Mouse (Mus musculus) c-Kit-negative CD71-positive TER-119-positive erythroid progenitor cells, embryonic 14.5 days (primary cell): ENCODE data around the gene Irs1.

Source experiments
- DNase-seq: peaks from one replicate; pipeline ENCODE4 v3.0.0-alpha.2; 2013; ENCODE audit warnings: low read depth, low spot score

Irs1 gene

GRCm38 (mm10) chr1:82291151-82291797, at the start of gene Irs1:
TSS of gene Irs1 (minus strand) at chr1:82291416.
- no peak for DNase-seq

DNA sequence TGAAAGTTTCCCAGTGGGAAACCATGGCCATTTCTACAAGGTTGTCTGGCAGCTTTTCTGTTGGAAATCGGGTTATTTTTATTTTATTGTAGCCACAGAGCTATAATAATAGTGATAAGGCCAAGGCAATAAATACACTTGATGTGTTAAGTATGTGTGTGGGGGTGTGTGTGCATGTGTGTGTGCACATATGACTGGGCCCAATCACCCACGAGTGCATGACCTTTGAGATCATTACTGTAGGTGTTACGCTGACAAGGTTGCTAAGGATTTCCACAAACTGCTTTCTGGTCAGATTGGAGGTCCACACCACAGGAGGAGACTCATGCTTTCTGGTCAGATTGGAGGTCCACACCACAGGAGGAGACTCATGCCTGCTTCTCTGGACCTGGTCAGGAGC, 43.3 kb upstream of the Irs1 start:
- DNase-seq = no peak

GRCm38 (mm10) chr1:82329954-82330247, 38.7 kb upstream of the Irs1 start:
- no peak for DNase-seq

- DNase-seq = no peak
Observed at GRCm38 (mm10) chr1:82329237-82329953, 38.2 kb upstream of the Irs1 start.

GRCm38 (mm10) chr1:82328033-82328775, 37.0 kb upstream of the Irs1 start:
- DNase-seq = no peak

GRCm38 (mm10) chr1:82326120-82326519, 34.9 kb upstream of the Irs1 start:
- DNase-seq = no peak

DNA sequence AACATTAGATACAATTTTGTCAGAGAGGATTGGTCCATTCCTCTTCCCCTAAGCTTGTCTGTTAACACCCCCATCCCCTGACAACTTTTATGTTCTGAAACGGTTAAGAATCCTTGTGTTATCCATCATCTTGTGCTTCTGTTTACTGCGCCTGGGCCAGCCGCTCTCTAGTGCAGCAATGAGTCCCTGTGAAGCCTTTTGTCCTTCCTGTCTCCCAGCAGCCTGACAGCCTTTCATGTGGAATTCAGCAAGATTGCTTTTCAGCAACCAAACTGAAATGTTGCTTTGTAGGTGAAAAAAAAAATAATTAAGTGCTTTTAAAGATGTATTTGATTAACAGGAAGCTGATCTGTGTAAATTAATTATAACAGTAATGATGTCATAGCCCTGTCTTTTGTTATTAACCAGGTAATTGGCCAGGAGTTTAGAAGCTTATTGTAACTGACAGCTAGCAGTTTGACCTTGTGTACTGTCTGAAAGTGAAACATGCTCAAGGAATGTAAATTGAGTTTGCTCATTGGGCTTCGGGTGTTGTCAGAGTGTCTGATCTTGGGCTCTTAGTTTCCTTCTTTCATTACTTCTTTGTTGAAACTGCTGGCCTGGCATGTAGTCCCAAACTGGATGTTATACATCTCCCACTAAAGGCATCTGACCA, 33.0 kb upstream of the Irs1 start:
- no peak for DNase-seq

GRCm38 (mm10) chr1:82321441-82321840, 30.2 kb upstream of the Irs1 start:
- DNase-seq = no peak

DNA sequence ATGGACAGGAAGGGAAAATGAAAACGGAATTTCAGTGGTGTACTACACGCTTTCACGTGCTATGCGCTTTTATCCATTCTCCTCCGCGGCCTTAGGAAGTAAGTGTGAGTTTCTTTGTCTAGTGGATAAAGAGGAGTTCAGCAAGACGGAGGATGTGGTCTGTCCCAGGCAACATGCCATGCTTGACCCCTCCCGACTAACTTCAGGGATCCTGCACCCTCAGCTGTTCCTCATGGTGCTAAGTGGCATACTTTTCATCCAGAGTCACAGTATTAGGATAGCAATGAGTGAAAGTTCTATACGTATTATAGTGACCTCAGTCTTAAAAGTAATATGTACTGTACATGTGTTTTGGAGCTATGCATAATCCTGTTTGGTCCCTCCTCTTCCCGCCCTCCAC, 29.6 kb upstream of the Irs1 start:
- no peak for DNase-seq

DNA sequence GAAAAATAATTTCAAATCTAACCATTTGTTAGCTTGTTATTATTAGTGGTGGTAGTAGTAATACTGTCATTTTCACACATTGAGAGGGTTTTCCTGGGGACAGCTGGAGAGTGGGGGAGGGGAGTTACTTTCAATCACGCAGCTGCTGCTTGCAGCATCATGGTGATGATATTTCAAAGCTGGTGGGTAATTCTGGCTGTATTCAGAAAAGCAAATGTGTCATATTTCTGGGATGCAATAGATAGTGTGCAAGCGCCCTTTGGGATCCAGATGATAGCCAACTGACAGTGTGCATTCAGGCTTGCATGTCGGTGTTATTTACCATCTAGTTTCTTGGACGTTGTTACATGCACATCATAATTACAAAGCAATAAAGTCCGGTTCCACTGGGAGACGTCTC, 29.2 kb upstream of the Irs1 start:
- DNase-seq = no peak

GRCm38 (mm10) chr1:82316746-82317126, 25.5 kb upstream of the Irs1 start:
- DNase-seq = no peak

- peak; percentile 95 for DNase-seq
Observed at GRCm38 (mm10) chr1:82316111-82316745, 25.0 kb upstream of the Irs1 start, which contains the start of gene Rhbdd1. TSS of gene Rhbdd1 (plus strand) at chr1:82316452.

DNA sequence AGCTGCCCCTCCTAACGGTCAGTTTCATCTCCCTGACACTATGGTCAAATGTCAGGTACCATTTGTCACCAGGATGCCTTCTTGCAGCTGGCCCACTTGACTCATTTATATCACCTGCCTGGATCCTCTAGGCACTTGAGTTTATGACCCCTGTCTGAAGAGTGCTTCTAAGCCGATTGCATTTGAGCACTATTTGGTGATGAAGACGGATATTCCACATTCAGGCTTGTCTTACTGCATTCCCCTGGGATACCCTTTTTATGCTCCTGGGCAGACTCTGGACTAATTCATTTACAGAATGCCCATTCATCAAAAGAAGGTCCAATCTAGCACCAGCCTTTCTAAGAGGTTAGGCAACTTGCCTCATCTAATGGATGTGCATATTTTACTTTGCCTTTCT, 13.3 kb upstream of the Irs1 start:
- DNase-seq = no peak

DNA sequence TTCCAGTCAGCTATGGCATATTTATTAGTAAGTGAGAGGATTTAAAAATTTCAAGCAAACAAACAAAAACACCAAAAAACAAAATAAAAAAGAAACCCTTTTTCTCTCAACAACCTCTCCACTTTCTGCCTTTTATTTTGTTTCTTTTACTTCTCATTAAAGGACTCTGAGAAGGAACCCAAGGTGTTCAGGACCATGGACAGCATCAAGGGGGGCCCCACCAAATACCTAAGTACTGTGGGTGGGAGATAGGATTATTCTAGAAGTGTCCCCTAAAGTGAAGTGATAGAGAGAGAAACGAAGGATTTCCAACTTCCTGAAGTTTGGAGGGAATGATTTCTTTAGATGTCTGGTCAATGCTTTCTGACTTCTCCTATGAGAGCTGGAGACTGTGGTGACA, 7.4 kb upstream of the Irs1 start:
- no peak for DNase-seq

GRCm38 (mm10) chr1:82294102-82294501, 2.9 kb upstream of the Irs1 start:
- no peak for DNase-seq

- no peak for DNase-seq
Observed at GRCm38 (mm10) chr1:82292771-82293170, 1.6 kb upstream of the Irs1 start.

- no peak for DNase-seq
Observed at GRCm38 (mm10) chr1:82291930-82292712, 905 bp upstream of the Irs1 start.

DNA sequence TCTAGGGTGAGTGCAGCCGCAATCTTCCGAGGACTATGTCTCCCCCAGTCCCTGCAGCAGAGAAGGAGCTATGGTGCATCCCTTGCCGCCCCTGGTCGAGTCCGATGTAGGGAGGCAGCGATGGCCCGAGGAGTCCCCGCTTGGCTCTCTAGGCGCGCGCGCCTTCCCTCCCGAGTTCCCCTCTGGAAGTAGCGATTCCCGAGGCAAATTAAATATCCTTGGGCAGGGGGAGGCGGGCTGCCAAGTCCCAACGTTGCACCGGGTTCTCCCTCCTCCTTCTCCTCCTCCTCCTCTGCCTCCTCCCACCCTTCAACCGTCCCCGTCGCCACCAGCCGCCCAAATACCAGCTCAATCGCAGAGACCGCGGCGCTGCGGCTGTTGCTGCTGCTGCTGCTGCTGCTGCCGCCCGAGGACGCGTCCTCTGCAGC, 479 bp downstream of the Irs1 start:
- DNase-seq = no peak

DNA sequence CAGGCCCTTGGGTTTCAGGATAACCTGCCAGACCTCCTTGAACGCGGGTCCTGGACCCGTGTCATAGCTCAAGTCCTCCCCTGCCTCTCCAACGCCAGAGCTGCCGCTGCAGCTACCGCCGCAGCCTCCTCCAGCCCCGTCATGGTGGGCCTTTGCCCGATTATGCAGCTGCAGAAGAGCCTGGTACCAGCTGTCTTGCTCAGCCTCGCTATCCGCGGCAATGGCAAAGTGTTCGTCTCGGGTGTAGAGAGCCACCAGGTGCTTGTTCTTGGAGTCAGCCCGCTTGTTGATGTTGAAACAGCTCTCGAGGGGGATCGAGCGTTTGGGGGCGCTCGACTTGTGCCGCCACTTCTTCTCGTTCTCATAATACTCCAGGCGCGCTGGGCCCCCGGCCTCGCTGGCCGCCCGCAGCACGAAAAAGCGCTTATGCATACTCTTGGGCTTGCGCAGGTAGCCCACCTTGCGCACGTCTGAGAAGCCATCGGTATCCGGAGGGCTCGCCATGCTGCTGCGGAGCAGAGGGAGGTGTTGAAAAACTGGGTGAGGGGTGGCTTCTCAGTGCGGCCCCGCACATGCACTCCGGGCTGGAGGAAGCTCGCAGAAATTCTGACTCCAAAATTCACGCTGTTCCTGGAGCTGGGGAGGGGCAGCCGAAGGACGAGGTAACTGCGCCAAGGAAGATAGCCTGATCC, 1.1 kb downstream of the Irs1 start:
- DNase-seq = no peak
